Mouse (Mus musculus): Measurements from ENCODE around the gene Pmpca. TPM values are rescaled to one million over a fixed set of nuclear protein-coding genes. Genes with fewer than 3 reads are reported as not detected.

Pmpca gene
- polyA plus RNA-seq (2016; fragmentation: Nextera tagmentation; extraction: Ambion mirVana): 132 and 139 TPM in 2 replicates

DNA sequence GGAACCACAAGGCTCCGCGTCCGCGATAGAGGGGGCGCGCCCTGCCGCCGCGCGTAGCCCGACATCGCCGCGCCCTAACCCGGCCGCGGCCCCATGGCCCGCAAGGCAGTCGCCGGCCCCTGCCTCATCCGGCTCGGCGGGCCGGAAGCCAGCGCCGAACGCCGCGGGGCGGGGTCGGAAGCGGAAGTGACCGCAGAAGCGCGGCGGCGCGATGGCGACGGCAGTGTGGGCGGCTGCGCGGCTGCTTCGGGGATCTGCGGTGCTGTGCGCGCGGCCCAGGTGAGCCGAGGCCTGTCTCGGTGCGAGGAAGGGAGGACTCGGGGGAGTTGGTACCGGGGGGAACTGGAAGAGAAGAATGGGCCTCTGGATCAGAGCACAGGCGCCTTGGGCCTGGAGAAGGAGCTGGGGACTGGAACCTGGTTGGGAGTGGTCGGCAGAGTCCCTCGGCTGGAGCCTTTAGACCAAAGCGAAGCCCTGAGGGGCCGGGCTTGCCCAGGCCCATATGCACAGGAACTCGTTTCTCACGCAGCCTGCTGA is at the start of gene Pmpca, which contains the start of gene Entr1:
Pmpca (plus strand) TSS at position 186 of the 537 bp plus-strand sequence.
Entr1 (minus strand) TSS at position 163 of the 537 bp plus-strand sequence.
- WGBS: 1% methylated on average over 60 of the region's 60 CpGs
- H3K4me1 ChIP-seq (replicated peaks): peaks cover 28% of the 10 kb centered on the region

DNA sequence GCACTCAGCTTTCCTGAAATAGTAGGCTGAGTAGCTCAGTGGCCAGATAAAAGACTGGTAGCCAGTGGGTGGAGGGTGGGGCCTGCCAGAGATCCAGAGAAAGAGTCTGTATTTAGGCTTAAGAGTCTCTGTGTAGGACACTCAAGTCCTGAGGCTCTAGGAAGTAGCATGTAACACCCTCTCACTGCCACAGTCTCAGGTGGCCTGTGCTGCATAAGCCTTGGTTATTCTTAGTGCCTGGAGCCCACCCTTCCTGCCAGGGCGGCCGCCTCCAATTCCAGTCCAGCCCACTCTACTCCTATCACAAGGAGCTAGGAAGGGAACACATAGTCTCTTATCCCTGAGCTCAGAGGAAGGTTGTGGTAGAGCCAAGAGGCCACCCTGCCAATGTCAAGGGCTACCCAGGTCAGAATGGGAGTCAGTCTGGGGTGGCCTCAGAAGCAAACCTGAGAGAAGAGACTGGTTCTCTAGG is 47.6 kb upstream of the Pmpca start:
- Histone ChIP-seq H3K4me3 (no peak overlapping the region), H3K4me1 (replicated peaks) (no peaks in the 10 kb centered on the region), H3K27me3 (ENCODE audit: insufficient read depth, poor library complexity, severe bottlenecking) (no peaks in the 10 kb centered on the region), H3K27ac (no peak overlapping the region), H3K9me3 (no peaks in the 10 kb centered on the region), H3K36me3 (peaks cover 83% of the 10 kb centered on the region)
- DNase-seq (ENCODE audit: low spot score): no peak
- 90% methylated on average over 2 of the region's 2 CpGs for WGBS

More for the DNA sequence above, at the start of gene Pmpca, which contains the start of gene Entr1:
- Histone ChIP-seq H3K27ac (peak within 1 kb of the TSS; percentile 93), H3K27me3 (ENCODE audit: insufficient read depth, poor library complexity, severe bottlenecking) (no peaks in the 10 kb centered on the region), H3K36me3 (peaks cover 76% of the 10 kb centered on the region), H3K4me3 (peak within 1 kb of the TSS; percentile 98), H3K9me3 (no peaks in the 10 kb centered on the region)
- DNase-seq (ENCODE audit: low spot score): peak; percentile 84

DNA sequence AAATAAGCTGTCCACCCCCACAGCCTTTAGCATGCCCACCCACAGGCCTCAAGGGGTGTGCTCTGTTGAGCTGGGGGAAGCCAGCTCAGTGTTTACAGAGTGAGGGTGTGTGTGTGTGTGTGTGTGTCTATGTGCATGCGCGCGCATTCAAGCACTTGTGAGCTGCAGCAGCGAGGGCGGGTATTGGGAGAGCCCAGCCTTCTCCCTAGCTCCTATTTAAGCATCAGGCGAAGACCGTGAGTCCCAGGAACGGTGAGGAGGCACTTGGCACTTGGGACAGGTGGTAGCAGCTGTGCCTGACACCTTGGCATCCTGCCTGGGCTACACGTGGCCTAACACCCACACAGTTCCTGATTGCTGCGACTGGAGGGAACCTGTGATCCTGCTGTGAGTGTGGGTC is 47.1 kb upstream of the Pmpca start:
- DNase-seq (ENCODE audit: low spot score): no peak
- no peak overlapping the region for H3K4me3 ChIP-seq
- WGBS: 88% methylated on average over 10 of the region's 10 CpGs
- no peak overlapping the region for H3K27ac ChIP-seq
- peaks cover 88% of the 10 kb centered on the region for H3K36me3 ChIP-seq
- H3K27me3 ChIP-seq (ENCODE audit: insufficient read depth, poor library complexity, severe bottlenecking): no peaks in the 10 kb centered on the region
- no peaks in the 10 kb centered on the region for H3K4me1 ChIP-seq (replicated peaks)
- H3K9me3 ChIP-seq: no peaks in the 10 kb centered on the region

DNA sequence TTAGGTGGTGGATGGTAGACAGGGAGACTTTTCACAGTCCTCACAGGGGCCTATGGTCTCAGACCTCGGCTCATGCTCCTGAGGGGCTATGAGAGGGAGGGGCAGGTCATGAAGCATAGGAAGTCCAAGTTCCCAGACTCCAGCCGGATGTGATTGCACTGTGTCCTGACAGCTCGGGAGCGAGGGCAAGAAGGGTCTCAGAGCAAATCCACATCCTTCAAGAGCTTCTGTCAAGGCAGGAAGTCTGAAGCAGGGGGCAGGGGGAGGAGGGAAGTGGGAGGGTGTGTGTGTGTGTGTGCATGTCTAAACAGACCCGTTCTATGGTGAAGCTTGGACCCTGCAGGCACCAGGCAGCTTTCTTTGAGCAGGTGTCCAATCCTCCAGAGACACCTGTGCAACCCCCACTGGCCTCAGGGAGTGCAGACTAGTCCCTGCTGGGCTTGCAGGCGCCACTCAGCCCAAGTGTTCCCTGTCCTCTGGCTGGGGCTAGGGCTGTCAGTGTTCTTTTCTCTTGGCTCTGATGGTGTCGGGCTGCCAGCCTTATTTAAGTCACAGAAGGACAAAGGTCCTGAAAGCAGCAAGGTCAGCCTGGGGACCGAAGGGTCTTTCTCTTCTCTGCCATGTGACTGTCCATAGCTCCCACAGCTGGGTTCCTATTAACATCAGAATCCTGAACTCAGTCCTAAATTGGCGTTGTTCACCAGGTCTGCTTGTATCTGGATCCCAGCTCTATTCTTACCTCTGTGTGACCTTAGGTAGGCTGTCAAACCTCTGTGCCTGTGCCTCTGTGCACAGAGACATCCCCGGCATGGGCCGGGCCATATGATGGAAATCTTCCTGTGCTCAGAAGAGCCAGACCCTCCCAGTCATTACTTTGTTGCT is 46.3 kb upstream of the Pmpca start:
- H3K4me1 ChIP-seq (replicated peaks): no peaks in the 10 kb centered on the region
- peaks cover 96% of the 10 kb centered on the region for H3K36me3 ChIP-seq
- no peaks in the 10 kb centered on the region for H3K9me3 ChIP-seq
- 75% methylated on average over 11 of the region's 11 CpGs for WGBS
- H3K27me3 ChIP-seq (ENCODE audit: insufficient read depth, poor library complexity, severe bottlenecking): no peaks in the 10 kb centered on the region
- no peak overlapping the region for H3K4me3 ChIP-seq
- DNase-seq (ENCODE audit: low spot score): no peak
- H3K27ac ChIP-seq: no peak overlapping the region

DNA sequence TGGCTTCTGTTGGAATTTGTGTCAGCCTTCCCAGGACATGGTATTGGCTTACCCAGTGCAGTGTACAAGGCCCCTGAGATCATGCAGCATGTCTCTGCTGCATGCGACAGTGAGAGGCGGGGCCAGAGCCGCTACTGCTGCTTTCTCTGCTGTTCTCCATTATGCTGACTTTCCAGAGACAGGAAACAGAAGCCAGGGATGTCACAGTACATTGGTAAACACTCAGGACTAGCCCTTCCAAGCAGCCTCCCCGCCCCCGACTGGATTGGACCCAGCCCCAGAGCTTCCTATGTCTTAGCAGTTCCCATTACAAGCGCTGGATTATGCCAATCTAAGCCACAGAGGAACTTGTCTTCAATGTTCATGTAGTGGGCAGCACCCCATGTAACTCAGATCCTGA is 40.9 kb upstream of the Pmpca start:
- Histone ChIP-seq H3K4me1 (replicated peaks) (peaks cover 40% of the 10 kb centered on the region), H3K9me3 (no peaks in the 10 kb centered on the region), H3K27me3 (ENCODE audit: insufficient read depth, poor library complexity, severe bottlenecking) (no peaks in the 10 kb centered on the region), H3K4me3 (no peak overlapping the region), H3K27ac (0 out of 2 replicates have a peak overlapping the region, but pooled peaks have one; percentile 19), H3K36me3 (peaks cover 73% of the 10 kb centered on the region)
- 78% methylated on average over 6 of the region's 6 CpGs for WGBS
- DNase-seq (ENCODE audit: low spot score): no peak

DNA sequence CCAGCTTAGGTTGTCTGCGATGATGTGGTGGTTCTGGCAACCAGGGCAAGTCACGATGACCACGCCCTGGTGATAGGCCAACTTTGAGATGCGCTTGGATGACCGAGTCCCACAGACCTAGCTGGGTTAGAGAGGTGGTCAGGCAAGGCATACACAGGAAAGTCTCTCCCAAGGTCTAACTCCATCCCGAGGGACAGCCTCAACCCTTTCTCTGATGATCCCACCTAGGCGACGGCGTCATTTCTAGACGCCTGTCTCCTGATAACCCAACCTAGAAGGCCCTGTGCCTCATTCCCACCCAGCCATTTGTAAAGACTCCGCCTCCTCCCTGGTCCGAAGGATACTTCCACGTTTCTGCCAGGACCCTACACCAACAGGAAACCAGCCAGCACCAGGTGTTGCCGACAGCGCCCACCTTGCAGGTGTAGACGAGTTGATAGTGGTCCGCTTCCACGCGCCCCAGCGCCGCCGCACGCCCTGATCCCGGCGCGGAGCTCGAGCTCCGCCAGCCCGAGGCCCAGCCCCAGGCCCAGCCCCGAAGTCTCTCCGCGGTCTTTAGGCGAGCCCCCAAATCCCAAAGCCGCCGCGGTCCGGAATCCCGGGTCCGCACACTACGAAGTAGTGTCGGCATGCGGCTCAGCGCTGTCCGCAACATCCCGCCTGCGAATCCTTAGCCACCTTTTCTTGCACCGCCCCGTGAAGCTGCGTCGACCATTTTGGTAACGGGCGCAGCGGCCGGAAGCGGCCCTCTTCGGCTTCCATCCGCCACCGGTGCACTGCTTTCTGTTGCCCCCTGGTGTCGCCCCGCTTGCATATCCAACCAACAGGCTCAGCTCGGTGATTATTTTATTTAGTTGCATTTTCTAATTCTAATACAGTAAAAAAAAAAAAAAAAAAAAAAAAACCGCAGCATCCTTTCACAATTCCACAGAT is 37.5 kb upstream of the Pmpca start, which contains the start of gene Dnlz:
Dnlz (minus strand) TSS at position 753 of the 933 bp plus-strand sequence.
- 3% methylated on average over 62 of the region's 62 CpGs for whole genome bisulfite sequencing
- peak within 1 kb of the TSS; percentile 97 for H3K27ac ChIP-seq
- peaks cover 46% of the 10 kb centered on the region for H3K4me1 ChIP-seq (replicated peaks)
- H3K27me3 ChIP-seq (ENCODE audit: insufficient read depth, poor library complexity, severe bottlenecking): no peaks in the 10 kb centered on the region
- peak; percentile 90 for DNase-seq (ENCODE audit: low spot score)
- H3K36me3 ChIP-seq: peaks cover 39% of the 10 kb centered on the region
- H3K9me3 ChIP-seq: no peaks in the 10 kb centered on the region
- peak within 1 kb of the TSS; percentile 89 for H3K4me3 ChIP-seq

DNA sequence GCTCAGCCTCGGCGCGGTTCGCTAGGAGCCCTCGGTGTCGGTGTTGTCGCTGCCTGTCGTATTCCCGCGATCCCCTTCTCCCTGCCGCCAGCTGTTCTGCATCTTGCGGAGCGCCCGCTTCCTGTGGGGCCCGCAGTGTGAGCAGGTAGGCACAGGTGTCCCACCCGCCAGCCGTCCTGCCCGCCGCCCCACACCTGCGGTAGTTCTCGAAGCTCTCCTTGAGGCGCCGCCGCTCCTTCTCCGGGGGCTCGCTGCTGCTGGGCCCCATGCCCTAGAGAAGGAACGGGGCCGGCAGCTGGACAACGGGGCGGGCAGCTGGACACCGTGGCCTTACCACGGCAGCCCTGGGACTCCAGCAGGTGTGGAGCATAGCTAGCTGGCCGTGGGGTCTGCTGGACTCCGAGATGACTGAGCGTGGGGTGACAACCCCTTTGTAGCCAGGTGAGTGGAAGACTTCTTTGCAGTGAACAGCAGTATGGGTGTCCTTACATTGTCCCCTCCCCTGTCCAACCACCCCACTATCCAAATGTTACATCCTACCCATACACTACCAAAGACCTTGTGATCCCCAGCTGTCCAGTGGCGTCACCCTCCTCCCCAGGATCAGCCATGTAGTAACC is 36.7 kb upstream of the Pmpca start:
- peak overlapping the region; percentile 89 for H3K4me3 ChIP-seq
- H3K4me1 ChIP-seq (replicated peaks): peaks cover 49% of the 10 kb centered on the region
- peak overlapping the region; percentile 97 for H3K27ac ChIP-seq
- DNase-seq (ENCODE audit: low spot score): no peak
- WGBS: 2% methylated on average over 36 of the region's 36 CpGs
- no peaks in the 10 kb centered on the region for H3K27me3 ChIP-seq (ENCODE audit: insufficient read depth, poor library complexity, severe bottlenecking)
- H3K9me3 ChIP-seq: no peaks in the 10 kb centered on the region
- H3K36me3 ChIP-seq: peaks cover 31% of the 10 kb centered on the region

DNA sequence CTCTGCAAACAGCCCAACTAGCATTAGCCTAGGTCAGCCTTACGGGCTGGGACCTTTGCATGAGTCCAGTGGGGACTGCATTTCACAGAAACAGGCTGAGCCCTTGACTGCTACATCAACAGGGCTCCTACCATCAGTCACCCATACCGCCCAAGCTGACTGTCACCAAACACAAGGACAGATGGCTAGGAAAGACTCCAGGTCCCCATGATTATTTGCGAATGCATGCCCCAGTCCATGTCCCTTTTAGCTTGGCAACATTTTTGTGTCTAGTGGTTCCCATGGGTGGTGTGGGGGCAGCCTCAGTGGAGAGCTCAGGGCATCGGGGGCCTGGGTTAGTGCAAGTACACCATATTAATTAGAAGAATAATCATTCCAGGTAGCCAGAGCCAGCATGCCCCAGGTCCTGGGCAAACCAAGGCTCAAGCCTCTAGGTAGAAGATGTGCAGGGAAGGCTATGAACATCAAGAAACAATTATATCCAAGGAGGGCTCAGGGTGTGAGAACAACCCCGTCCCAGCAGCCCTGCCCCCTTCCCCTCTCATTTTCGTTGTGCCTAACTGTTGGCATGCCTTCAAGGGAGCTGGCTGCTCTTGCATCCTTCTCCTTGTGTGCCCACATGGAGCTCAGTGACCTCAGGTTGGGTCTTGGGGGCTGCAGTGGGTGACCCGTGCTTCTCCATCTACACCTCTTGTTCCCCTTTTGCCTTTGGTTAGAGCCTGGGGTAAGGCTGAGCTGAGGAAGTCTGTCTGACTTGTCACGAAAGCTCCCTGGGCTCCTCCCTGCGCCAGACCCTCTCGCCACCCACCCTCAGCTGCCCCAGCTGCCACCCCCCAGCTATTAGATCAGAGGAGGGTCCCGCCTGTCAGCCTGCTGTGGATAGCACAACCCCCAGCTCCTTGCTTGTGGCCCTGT is 35.8 kb upstream of the Pmpca start:
- H3K4me3 ChIP-seq: peak overlapping the region; percentile 89
- 91% methylated on average over 11 of the region's 11 CpGs for WGBS
- DNase-seq (ENCODE audit: low spot score): no peak

DNA sequence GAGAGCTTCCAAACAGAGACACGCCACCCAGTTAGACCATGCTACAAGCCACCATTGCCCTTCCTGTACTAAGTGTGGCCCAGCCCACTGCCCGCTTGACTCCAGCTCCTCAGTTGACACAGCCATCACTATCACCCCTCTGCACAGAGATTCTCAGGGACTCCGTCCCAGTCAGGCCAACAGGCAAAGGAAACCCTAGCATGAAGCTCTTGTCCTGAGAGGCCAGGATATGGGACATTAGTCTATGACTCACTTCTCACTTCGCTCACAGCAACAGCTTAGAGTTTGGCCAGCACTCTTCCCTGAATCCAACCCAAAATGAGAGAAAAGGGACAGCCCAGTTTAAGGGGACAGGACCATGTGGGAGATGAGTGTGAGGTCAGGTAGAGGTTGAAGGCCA is 34.7 kb upstream of the Pmpca start:
- no peak for DNase-seq (ENCODE audit: low spot score)
- peaks cover 11% of the 10 kb centered on the region for H3K36me3 ChIP-seq
- peaks cover 46% of the 10 kb centered on the region for H3K4me1 ChIP-seq (replicated peaks)
- H3K4me3 ChIP-seq: no peak overlapping the region
- no peak overlapping the region for H3K27ac ChIP-seq
- H3K9me3 ChIP-seq: no peaks in the 10 kb centered on the region
- 91% methylated on average over 4 of the region's 4 CpGs for WGBS
- no peaks in the 10 kb centered on the region for H3K27me3 ChIP-seq (ENCODE audit: insufficient read depth, poor library complexity, severe bottlenecking)

More for the DNA sequence above, 35.8 kb upstream of the Pmpca start:
- peaks cover 22% of the 10 kb centered on the region for H3K36me3 ChIP-seq
- no peaks in the 10 kb centered on the region for H3K27me3 ChIP-seq (ENCODE audit: insufficient read depth, poor library complexity, severe bottlenecking)
- peaks cover 53% of the 10 kb centered on the region for H3K4me1 ChIP-seq (replicated peaks)
- H3K9me3 ChIP-seq: no peaks in the 10 kb centered on the region
- H3K27ac ChIP-seq: peak overlapping the region; percentile 97

DNA sequence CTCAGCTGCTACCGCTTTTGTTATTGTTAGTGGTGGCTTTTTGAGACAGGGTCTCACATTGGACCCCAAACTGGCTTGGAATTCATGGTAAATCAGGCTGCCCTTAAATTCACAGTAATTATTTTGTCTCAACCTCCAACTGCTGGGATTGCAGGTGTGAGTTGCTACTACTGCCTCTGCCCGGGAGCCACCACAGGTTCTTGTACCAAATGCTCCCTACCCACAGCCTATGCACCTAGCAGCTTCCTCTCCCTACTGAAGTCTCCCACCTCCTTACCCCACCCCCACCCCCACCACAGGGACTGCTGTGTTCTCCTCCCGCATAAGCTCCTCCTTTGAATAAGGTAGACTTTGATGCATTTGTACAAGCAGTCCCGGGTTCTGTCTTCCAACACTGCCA is 32.9 kb upstream of the Pmpca start:
- Histone ChIP-seq H3K27ac (no peak overlapping the region), H3K4me1 (replicated peaks) (peaks cover 28% of the 10 kb centered on the region), H3K27me3 (ENCODE audit: insufficient read depth, poor library complexity, severe bottlenecking) (no peaks in the 10 kb centered on the region), H3K4me3 (no peak overlapping the region), H3K36me3 (no peaks in the 10 kb centered on the region), H3K9me3 (no peaks in the 10 kb centered on the region)
- WGBS: 81% methylated on average over 4 of the region's 4 CpGs
- DNase-seq (ENCODE audit: low spot score): no peak

DNA sequence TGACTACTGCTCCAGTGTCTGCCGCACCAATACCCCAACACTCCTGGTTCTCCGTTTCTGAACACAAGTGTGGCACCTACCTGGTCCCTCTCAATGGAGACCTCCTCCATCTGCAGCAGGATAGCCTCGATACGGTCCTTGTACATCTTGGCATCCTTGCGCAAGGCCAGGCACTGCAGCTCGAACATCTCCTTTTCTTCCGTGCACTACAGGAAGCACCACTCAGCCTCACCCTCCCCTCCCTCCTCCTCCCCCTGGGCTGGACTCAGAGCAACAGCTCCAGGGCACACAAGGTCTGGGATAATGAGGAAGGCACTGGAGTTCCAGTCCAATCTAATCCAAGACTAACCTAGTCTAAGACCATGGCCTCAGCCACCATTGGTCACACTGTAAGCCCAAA is 32.5 kb upstream of the Pmpca start:
- Histone ChIP-seq H3K4me1 (replicated peaks) (peaks cover 26% of the 10 kb centered on the region), H3K27me3 (ENCODE audit: insufficient read depth, poor library complexity, severe bottlenecking) (no peaks in the 10 kb centered on the region), H3K4me3 (no peak overlapping the region), H3K36me3 (no peaks in the 10 kb centered on the region), H3K9me3 (no peaks in the 10 kb centered on the region), H3K27ac (no peak overlapping the region)
- 78% methylated on average over 7 of the region's 7 CpGs for WGBS
- no peak for DNase-seq (ENCODE audit: low spot score)

Data from hindbrain, embryonic 10.5 days (tissue).